In the genomic region with DNA sequence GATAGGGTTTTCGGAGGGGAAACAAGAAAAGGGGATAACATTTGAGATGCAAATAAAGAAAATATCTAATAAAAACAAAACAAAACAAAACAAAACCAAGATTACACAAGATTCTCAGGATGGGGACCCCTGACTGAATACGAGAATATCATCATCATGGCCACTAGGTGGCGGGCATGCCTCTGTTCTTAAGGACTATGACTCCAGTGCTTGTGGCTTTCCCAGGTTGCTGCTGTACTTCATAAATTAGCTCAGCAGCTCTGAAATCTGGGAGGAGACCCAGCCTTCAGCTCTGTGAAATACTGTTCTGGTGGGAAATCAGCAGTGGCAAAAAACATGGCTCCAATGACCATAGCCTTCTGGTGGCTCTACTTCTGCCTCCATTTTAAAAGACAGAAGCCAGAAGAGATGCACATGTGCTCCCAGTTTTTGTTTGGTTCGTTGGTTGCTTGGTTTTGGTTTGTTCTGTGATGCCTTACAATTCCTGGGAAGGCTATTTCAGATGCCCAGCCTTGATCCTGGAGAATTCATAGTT, we compare ENCODE assay signal across 8 mouse cellular contexts. TPM values are rescaled to one million over a fixed set of nuclear protein-coding genes. Genes with fewer than 3 reads are reported as not detected.
A peak's percentile ranks its signal among the peaks of the same experiment; 100 is the strongest.
DNase-seq lines count a peak whose midpoint lies in the region; ATAC-seq lines count a peak whose summit lies in the region.

No protein-coding gene starts in this region.

- H3K4me2 ChIP-seq in forebrain, embryonic 16.5 days (ENCODE audit: low read length) = no peak overlapping the region
- H3K4me2 ChIP-seq in hindbrain, embryonic 13.5 days = no peak overlapping the region
- H3K4me2 ChIP-seq in lung, embryonic 16.5 days (ENCODE audit: low read depth, low read length) = no peak overlapping the region

- H3K27me3 ChIP-seq in forebrain, embryonic 16.5 days (replicated peaks; ENCODE audit: control insufficient read depth, insufficient read depth, low read length) = no peaks in the 10 kb centered on the region
- no peaks in the 10 kb centered on the region for H3K27me3 ChIP-seq in hindbrain, embryonic 13.5 days
- H3K27me3 ChIP-seq in lung, embryonic 16.5 days (ENCODE audit: control insufficient read depth, insufficient read depth, low read depth, low read length) = no peaks in the 10 kb centered on the region

- no peaks in the 10 kb centered on the region for H3K4me1 ChIP-seq in forebrain, embryonic 16.5 days (replicated peaks; ENCODE audit: control insufficient read depth, insufficient read depth, low read length)
- no peaks in the 10 kb centered on the region for H3K4me1 ChIP-seq in hindbrain, embryonic 13.5 days (replicated peaks)
- no peaks in the 10 kb centered on the region for H3K4me1 ChIP-seq in lung, embryonic 16.5 days (replicated peaks; ENCODE audit: control insufficient read depth, insufficient read depth, low read length)

- H3K9me3 ChIP-seq in forebrain, embryonic 16.5 days (ENCODE audit: control insufficient read depth, low read length) = no peaks in the 10 kb centered on the region
- H3K9me3 ChIP-seq in hindbrain, embryonic 13.5 days = no peaks in the 10 kb centered on the region
- no peaks in the 10 kb centered on the region for H3K9me3 ChIP-seq in lung, embryonic 16.5 days (ENCODE audit: control insufficient read depth, low read length)

- peak; percentile 90 for ATAC-seq in forebrain, embryonic 16.5 days
- peak; percentile 72 for ATAC-seq in hindbrain, embryonic 13.5 days (ENCODE audit: low FRiP score)
- peak; percentile 79 for ATAC-seq in lung, embryonic 16.5 days (ENCODE audit: low read depth)

- no peak overlapping the region for H3K27ac ChIP-seq in forebrain, embryonic 16.5 days (ENCODE audit: low read length)
- H3K27ac ChIP-seq in hindbrain, embryonic 13.5 days = no peak overlapping the region
- H3K27ac ChIP-seq in lung, embryonic 16.5 days (ENCODE audit: low read length) = no peak overlapping the region

- H3K9ac ChIP-seq in forebrain, embryonic 16.5 days (replicated peaks; ENCODE audit: low read depth, low read length) = no peak overlapping the region
- no peak overlapping the region for H3K9ac ChIP-seq in hindbrain, embryonic 13.5 days
- H3K9ac ChIP-seq in lung, embryonic 16.5 days (ENCODE audit: low read length) = no peak overlapping the region

- no peaks in the 10 kb centered on the region for H3K36me3 ChIP-seq in forebrain, embryonic 16.5 days (ENCODE audit: control insufficient read depth, insufficient read depth)
- no peaks in the 10 kb centered on the region for H3K36me3 ChIP-seq in hindbrain, embryonic 13.5 days
- H3K36me3 ChIP-seq in lung, embryonic 16.5 days (ENCODE audit: control insufficient read depth, insufficient read depth, low read length) = no peaks in the 10 kb centered on the region

- 19% methylated on average over 4 of the region's 4 CpGs for WGBS in forebrain, embryonic 16.5 days
- WGBS in hindbrain, embryonic 13.5 days = 20% methylated on average over 4 of the region's 4 CpGs
- WGBS in lung, embryonic 16.5 days = 20% methylated on average over 4 of the region's 4 CpGs

- H3K4me3 ChIP-seq in forebrain, embryonic 16.5 days (replicated peaks; ENCODE audit: low read length) = no peak overlapping the region
- no peak overlapping the region for H3K4me3 ChIP-seq in hindbrain, embryonic 13.5 days
- H3K4me3 ChIP-seq in lung, embryonic 16.5 days (ENCODE audit: low read length) = no peak overlapping the region

- peak; percentile 42 for DNase-seq in MEL-GATA-1-ER (ENCODE audit: extremely low read depth, low read depth)
- DNase-seq in cerebellum, adult 11 months = peak; percentile 25
- DNase-seq in layer of hippocampus, adult 9-10 months (ENCODE audit: low spot score) = peak; percentile 39
- DNase-seq in ovary, postnatal 14 days (ENCODE audit: low spot score) = peak; percentile 54
- DNase-seq in thymus, postnatal 14 days = peak; percentile 71

RNA-seq across cellular contexts. Expression of gene Serpinb1c, which starts 4.5 kb away (rescaled TPM):
- polyA plus RNA-seq in forebrain, embryonic 16.5 days (2015; fragmentation: Nextera tagmentation; extraction: Ambion mirVana) = not detected in 2 replicates
- not detected in 2 replicates for polyA plus RNA-seq in hindbrain, embryonic 13.5 days (2015; fragmentation: Nextera tagmentation; extraction: Ambion mirVana)
- not detected in 2 replicates for polyA plus RNA-seq in lung, embryonic 16.5 days (2015; fragmentation: Nextera tagmentation; extraction: Ambion mirVana)

RNA-seq across cellular contexts. Expression of gene Serpinb1a, which starts 51.6 kb away (rescaled TPM):
- 1.5 and 1.6 TPM in 2 replicates for polyA plus RNA-seq in forebrain, embryonic 16.5 days (2015; fragmentation: Nextera tagmentation; extraction: Ambion mirVana)
- 1.2 and 1.4 TPM in 2 replicates for polyA plus RNA-seq in hindbrain, embryonic 13.5 days (2015; fragmentation: Nextera tagmentation; extraction: Ambion mirVana)
- polyA plus RNA-seq in lung, embryonic 16.5 days (2015; fragmentation: Nextera tagmentation; extraction: Ambion mirVana) = 9.3 and 11.0 TPM in 2 replicates
